Mouse (Mus musculus) Patski (cell line): ENCODE data around the gene Meox1. TPM values are rescaled to one million over a fixed set of nuclear protein-coding genes. Genes with fewer than 3 reads are reported as not detected.

Experiments
- ATAC-seq: fragments of 100-300 bp; one replicate; pipeline ENCODE4 v1.8.0; 2021
- CTCF ChIA-PET: fragments of 350-600 bp; sonication (Branson Sonifier 250); formaldehyde crosslinking; loops from one replicate; lab custom pipeline; 2022; ENCODE audit warnings: inconsistent platforms; lab: Charles Lee
- POLR2A ChIA-PET: fragments of 350-600 bp; sonication (Branson Sonifier 250); formaldehyde crosslinking; loops from one replicate; lab custom pipeline; 2022; ENCODE audit warnings: antibody characterized with exemption, inconsistent platforms; lab: Charles Lee
- DNase-seq: peaks from one replicate; pipeline ENCODE4 v3.0.0-alpha.2; 2011; ENCODE audit warnings: low read depth, low spot score
- H3K27me3 ChIP-seq: fragments of 371-371 bp; one replicate; pipeline ENCODE4 v1.5.1; 2021
- CTCF ChIP-seq: fragments of 100-300 bp; IDR thresholded peaks from one replicate; pipeline ENCODE4 v1.5.1; 2021
- in situ Hi-C: fragments of 300-500 bp; cut with MboI; formaldehyde crosslinking; loops from 3 replicates; pipeline ENCODE4 v1.11.1; 2018; ENCODE audit warnings: low pct_unique_long_range_greater_than_20kb, mixed read lengths
- polyA plus RNA-seq: library from polyadenylated mRNA; unstranded; gene quantifications from one replicate; pipeline ENCODE4 v1.2.3, GENCODE M21; 2021

Gene Meox1
- polyA plus RNA-seq, 1 experiment from 2014 or later: 0.06 TPM

GRCm38 (mm10) chr11:101885232-101885631 is 8.9 kb downstream of the Meox1 start:
- peaks cover 3% of the 10 kb centered on the region for H3K27me3 ChIP-seq
- ChIA-PET CTCF (interaction anchor here (1.1 kb wide), 1 partner anchor 13 kb away, joined by 3 read pairs; no protein-coding TSS in a partner anchor), POLR2A (no interaction called here)
- in situ Hi-C loops: no loop called here
- no peak for ATAC-seq
- no peak for DNase-seq
- no peak for TF ChIP-seq CTCF

GRCm38 (mm10) chr11:101883911-101884310 is 10.3 kb downstream of the Meox1 start:
- DNase-seq (no peak), ATAC-seq (no peak)
- in situ Hi-C loops: no loop called here
- ChIA-PET CTCF (no interaction called here), POLR2A (no interaction called here)
- no peak for TF ChIP-seq CTCF
- no peaks in the 10 kb centered on the region for H3K27me3 ChIP-seq

- DNase-seq: no peak
- CTCF ChIA-PET: no interaction called here
- POLR2A ChIA-PET: no interaction called here
- H3K27me3 ChIP-seq: no peaks in the 10 kb centered on the region
- ATAC-seq: no peak
- in situ Hi-C loops: no loop called here
- TF ChIP-seq CTCF: no peak
Measured at GRCm38 (mm10) chr11:101882500-101883290, 11.5 kb downstream of the Meox1 start.

- ChIA-PET POLR2A (no interaction called here), CTCF (interaction anchor here (1.2 to 1.3 kb wide), 2 partner anchors 10 to 16 kb away, joined by 4 read pairs; no protein-coding TSS in a partner anchor)
- H3K27me3 ChIP-seq: no peaks in the 10 kb centered on the region
- in situ Hi-C loops: no loop called here
- TF ChIP-seq CTCF: no peak
- no peak for DNase-seq
- no peak for ATAC-seq
Measured at GRCm38 (mm10) chr11:101881604-101882071, 12.5 kb downstream of the Meox1 start.

GRCm38 (mm10) chr11:101881185-101881584 is 13.0 kb downstream of the Meox1 start:
- DNase-seq: no peak
- CTCF ChIA-PET: interaction anchor here (1.2 to 1.3 kb wide), 2 partner anchors 10 to 16 kb away, joined by 4 read pairs; no protein-coding TSS in a partner anchor

GRCm38 (mm10) chr11:101879672-101880071 is 14.5 kb downstream of the Meox1 start:
- in situ Hi-C loops: no loop called here
- DNase-seq (no peak), ATAC-seq (no peak)
- CTCF ChIA-PET: no interaction called here
- POLR2A ChIA-PET: interaction anchor here (0.9 kb wide), 1 partner anchor 37 kb away, joined by 5 read pairs; no protein-coding TSS in a partner anchor
- TF ChIP-seq CTCF: no peak
- H3K27me3 ChIP-seq: peaks cover 1% of the 10 kb centered on the region

More at GRCm38 (mm10) chr11:101881185-101881584, 13.0 kb downstream of the Meox1 start:
- TF ChIP-seq CTCF: no peak
- in situ Hi-C loops: no loop called here
- no peak for ATAC-seq
- H3K27me3 ChIP-seq: no peaks in the 10 kb centered on the region
- POLR2A ChIA-PET: no interaction called here

GRCm38 (mm10) chr11:101878696-101879095 is 15.5 kb downstream of the Meox1 start:
- in situ Hi-C loops: no loop called here
- ChIA-PET POLR2A (interaction anchor here (0.9 kb wide), 1 partner anchor 36 kb away, joined by 5 read pairs; no protein-coding TSS in a partner anchor), CTCF (no interaction called here)
- ATAC-seq (no peak), DNase-seq (no peak)
- H3K27me3 ChIP-seq: peaks cover 9% of the 10 kb centered on the region
- no peak for TF ChIP-seq CTCF

GRCm38 (mm10) chr11:101874978-101875377 is 19.2 kb downstream of the Meox1 start:
- peaks cover 12% of the 10 kb centered on the region for H3K27me3 ChIP-seq
- TF ChIP-seq CTCF: no peak
- DNase-seq: no peak
- ChIA-PET CTCF (interaction anchor here (1.3 kb wide), 1 partner anchor 67 kb away, joined by 3 read pairs; no protein-coding TSS in a partner anchor), POLR2A (no interaction called here)
- in situ Hi-C loops: no loop called here
- no peak for ATAC-seq

GRCm38 (mm10) chr11:101873909-101874308 is 20.3 kb downstream of the Meox1 start:
- DNase-seq (no peak), ATAC-seq (no peak)
- CTCF ChIA-PET: interaction anchor here (1.3 to 1.5 kb wide), 2 partner anchors 61 to 66 kb away, joined by 3 read pairs; no protein-coding TSS in a partner anchor
- POLR2A ChIA-PET: no interaction called here
- in situ Hi-C loops: no loop called here
- TF ChIP-seq CTCF: no peak
- H3K27me3 ChIP-seq: peaks cover 12% of the 10 kb centered on the region

- DNase-seq: no peak
- no peak for TF ChIP-seq CTCF
- ChIA-PET CTCF (interaction anchor here (0.8 to 1.3 kb wide), 2 partner anchors 10 to 44 kb away, joined by 3 to 4 read pairs; no protein-coding TSS in a partner anchor), POLR2A (no interaction called here)
- H3K27me3 ChIP-seq: peaks cover 12% of the 10 kb centered on the region
- no peak for ATAC-seq
- in situ Hi-C loops: no loop called here
Measured at GRCm38 (mm10) chr11:101871435-101871834, 22.7 kb downstream of the Meox1 start.
